Mouse (Mus musculus) right cerebral cortex, postnatal 36 days (tissue): ENCODE measurements around the gene Gpr183.

Experiments
- DNase-seq, 2 experiments: peaks; one replicate each; pipeline ENCODE4 v3.0.0; 2022; ENCODE audit warnings: low spot score in 2 of 2, mixed read lengths in 1 of 2

Gpr183 gene

DNA sequence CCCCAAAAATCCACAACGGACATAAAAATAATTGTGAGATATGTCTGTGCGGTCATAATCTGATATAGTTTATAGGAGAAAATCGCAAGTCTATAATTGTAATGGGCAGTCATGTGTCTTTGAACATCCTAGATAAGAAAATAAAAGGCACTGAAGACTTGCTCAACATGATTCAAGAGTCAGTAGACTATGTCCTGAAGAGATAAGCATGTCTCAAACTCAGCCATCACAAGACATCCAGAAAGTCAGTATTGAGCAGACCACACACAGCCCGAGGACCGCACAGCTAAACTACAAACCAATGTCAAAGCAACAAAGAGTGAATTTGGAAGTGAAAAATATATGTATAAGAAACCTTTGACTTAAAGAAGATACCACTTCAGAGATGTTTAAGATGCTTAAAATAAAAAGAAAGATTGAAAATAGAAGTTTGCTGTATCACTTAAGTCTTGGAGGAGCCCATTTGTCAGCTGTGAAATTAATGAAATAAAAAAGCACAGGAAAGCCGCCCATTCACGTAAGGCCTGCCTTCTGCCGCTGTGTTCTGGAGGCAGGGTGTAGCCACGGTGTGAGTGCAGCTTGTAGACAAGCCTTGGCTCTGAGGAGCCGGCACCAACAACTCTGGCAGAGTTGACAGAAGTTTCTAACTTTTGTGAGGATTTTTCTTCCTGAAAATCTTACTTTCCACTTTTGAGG, 7.7 kb downstream of the Gpr183 start:
- no peak for DNase-seq

DNA sequence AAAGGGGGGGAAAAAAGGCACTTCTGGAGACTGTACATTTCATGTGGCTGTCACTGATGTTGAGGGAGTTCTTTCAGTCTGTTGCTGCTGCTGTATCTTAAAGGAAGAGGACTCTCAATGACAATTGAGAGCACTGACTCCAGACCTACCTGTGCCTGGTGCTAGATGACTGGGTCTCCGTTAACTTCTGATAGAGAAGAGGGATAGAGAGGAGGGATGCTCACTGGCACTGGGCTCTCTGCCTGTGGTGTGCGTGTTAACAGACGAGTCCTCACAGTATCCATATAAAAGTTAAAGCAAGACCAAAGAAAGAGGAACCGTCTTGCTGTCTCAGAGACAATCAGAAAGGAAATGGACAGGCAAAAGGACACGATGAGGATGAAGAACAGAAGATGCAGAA, 8.7 kb downstream of the Gpr183 start:
- no peak for DNase-seq

DNA sequence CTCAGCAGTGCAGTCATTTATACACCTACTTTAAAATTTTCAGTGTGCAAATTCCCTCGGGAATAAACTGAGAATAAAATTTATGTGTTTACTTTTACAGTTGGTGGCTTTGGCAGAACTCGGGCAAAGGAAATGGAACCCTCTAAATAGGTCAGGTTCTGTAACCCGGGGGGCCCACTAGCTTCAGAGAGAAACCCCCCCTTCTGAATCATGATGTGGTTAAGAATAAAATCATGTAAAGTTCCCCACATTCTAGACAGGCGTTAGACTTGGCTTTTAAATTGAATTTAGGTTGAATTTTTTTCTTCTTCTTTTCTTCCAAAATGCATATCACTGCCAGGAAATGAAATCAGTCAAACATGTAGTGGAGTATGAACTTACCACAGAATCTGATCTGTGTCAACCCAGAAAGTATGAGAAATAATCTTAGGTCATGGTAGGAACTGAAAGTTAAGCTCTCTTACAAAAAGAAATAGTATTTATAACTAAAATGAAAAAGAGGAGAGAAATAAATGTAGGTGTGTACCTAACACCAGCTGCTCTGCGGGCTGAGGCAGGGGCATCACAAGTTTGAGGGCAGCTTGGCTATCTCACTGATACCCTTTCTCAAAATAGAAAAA, 9.7 kb downstream of the Gpr183 start:
- DNase-seq, result no peak

DNA sequence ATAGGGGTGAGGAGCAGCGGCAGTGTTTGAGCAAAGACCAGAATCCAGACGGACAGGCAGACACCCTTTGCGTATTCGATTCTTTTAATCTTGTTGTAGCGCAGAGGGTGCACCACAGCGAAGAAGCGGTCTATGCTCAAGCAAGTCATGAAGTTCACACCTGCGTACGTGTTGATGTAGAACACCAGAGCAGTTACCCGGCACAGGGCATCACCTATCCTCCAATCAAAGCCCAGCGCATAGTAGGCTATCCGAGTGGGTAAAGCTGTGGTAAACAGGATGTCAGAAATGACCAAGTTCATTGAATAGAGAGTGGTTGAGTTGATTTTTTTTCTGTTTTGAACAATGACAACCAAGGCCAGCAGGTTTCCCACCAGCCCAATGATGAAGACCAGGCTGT, 10.4 kb downstream of the Gpr183 start:
- no peak for DNase-seq

DNA sequence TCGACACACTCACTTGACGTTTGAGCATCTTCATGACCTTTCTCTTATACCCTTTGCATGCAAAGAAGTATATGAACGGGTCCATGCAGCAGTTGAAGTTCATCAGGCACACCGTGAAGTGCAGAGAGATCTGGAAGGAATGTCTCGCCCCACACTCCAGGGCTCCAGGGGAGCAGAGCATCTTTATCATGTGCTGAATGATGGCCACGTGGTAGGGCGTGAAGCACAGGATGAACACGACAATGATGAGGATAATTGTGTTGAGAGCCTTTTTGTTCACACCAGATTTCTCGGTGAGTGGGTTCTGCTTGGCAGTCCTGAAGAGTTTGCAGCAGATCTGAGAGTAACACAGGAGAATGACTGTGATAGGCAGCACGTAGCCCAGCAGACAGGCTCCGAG, 10.9 kb downstream of the Gpr183 start:
- DNase-seq, result no peak

DNA sequence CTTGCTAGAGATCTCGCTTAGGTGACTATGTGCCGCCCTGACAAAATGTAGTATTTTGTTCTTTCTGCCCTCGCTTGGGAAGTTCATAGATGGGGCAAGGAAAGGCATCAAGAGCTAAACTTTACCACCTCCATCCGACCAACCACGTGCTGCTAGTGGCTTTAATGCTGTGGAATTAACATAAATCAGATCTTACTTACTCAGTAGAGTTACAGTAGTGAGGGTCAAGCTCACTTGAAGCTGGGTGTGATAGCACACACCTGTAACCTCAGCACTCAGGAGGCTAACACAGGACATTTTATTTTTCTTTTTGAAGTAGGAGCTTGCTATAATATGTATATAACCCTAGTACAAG, 13.0 kb downstream of the Gpr183 start:
- DNase-seq, result no peak

DNA sequence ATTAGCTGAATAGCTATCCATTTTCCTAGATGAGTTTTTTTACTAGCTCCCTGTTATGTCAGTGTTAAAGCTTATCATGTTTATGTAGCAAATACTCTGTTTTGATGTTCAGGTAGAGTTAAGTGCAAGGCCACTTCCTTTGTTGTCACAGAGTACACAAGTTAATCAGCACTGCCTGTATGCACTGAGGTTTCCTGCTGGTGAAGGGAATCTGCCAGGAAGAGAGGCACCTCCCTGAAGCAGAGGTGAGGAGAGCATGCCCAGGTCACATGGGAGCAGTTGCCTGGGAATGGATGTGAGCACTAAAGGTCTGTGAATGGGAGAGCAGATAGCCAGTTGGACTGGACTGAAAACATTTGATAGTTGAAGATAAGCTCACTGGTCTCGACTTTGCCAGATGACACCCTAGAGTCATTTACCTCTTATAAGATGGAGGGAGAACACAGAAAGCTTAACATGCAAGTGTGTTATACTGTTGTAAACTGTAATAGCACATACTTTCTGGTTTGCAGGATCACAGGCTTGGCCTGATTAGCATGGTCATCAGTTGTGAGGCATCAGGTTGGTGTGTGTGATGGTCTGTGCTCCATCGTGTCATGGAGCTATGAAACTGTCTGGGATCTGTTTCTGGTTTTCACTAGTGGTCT, 13.5 kb downstream of the Gpr183 start:
- DNase-seq, result no peak

DNA sequence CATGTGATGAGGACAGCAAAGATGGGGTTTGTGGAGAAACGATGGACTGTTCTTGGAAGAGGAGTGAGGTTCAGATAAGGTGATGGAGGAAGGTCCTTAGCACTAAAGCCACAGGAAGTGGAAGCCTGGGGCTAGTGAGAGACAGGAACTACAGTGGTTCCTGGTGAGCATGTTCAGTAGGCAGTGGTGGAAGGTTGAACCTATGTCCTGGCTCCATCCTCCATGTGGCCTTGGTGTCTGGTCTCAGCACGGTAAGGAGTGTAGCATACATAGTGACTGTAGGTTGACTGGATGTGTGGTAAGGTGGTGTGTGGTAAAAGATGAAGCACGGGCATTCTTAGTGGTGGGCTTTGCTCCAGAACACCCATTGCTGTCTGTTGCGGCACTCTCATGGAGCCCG, 15.1 kb downstream of the Gpr183 start:
- no peak for DNase-seq

DNA sequence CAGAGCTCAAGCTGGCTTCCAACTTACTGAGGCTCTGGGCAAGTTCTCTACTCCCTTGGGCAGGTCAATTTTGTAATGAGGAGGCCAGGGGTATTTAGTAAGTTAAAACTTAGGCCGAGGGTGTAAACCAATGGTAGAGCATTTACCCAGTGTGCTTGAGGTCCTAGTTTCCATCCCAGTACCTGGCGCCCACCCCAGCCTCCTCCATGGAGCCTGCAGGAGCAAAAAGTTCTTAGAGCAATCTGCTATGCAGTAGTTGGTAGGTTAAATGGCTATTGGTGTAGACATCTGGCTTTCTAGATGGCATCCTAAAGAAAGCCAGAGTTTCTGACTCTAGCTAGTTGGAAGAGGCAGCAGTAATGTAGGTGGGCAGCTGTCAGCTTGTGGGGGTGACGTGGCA, 15.6 kb downstream of the Gpr183 start:
- no peak for DNase-seq

DNA sequence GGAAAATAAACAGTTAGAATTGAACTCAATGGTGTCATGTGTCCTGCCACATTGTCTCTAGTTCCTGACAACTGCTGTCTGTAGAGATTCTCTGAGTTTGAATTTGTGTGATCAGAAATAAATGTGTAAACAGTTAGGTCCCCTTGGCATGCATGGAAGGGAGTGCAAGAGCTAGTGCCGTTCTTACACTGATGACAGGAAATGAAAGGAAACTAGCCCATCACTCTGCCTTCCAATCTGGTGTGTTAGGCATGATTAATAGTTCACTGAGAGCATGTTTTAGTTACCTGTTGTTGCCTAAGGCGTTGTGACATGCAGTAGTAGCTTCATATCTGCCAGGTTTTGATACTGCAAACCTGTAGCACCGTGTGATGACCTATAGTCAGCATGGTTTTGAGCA, 17.0 kb downstream of the Gpr183 start:
- no peak for DNase-seq

DNA sequence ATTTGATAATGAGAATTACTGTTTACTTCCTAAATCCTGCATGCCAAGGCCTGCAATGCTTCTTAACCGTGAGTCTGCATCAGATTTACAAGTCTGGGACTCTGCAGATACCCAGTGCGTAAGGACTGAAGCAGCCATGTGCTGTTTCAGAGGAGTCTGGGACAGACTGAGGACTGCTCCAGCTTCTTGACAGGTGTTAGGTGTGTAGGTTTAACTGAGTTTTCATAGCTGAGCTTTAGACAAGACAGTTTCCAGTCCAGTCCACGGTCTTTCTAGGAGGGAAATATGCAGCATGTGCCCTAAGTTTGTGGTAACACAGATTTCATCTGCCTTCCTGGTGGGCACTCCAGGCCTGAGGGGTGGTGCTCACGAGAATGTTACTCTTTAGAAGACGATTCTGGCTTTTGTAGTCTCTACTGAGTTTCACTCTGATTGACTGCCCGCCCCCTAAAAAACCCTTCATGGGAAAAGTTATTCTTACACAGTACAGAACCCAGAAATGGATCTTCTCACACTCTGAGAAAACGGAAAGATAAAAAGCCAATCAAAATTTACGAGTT, 17.7 kb downstream of the Gpr183 start:
- no peak for DNase-seq

DNA sequence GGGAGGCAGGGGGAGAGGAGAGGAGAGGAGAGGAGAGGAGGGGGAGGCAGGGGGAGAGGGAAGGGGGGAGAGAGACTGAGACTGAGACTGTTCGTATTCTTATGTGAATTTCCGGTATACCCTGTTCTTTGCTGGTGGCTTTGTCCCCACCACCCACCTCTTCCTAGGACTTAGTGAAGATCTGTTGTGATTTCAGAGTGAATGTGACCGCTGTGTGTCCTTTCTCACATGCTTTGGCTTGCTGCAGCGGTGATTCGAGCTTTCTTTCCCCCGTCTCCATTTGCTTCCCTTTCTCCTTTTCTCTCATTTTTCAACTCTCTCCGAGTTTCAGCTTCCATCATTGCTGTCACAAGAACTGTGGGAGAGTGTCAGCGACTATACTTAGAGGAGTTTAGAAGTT, 18.3 kb downstream of the Gpr183 start:
- no peak for DNase-seq

DNA sequence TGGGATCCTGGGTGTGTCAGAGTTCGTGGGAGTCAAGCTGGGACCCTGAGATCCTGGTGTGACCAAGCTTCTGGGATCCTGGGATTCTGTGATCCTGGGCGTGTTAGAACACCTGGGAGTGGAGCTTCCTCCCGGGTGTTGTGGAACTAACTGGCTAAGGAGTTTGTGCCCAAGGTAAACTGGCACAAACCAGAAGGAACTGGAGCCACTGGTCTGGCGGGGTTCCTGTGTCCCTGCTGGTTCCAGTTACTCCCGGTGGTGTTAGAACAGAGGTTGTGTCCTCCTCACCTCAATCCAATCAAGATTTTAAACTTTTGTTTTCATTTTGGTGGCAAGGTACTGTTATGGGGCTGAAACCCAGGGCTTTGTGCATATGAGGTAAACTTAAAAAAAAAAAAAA, 18.9 kb downstream of the Gpr183 start:
- no peak for DNase-seq

DNA sequence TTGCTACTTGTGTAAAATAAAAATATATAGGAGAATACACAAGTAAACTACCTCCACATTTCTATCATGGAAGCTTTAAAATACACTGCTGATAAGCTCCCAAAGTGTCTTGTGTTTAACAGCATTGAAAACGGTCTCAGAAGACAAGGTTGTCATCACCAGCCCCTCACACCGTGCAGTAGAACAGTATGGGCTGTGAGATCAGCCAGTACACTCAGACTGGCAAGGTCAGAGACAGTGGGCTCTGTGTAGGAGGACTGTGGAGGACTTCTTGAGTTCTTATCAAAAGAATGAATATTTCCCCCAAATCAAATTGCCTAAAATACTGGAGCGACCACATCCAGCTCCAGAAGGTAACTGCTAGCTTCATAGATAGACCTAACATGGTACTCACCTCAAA, 25.4 kb downstream of the Gpr183 start:
- DNase-seq, result no peak

DNA sequence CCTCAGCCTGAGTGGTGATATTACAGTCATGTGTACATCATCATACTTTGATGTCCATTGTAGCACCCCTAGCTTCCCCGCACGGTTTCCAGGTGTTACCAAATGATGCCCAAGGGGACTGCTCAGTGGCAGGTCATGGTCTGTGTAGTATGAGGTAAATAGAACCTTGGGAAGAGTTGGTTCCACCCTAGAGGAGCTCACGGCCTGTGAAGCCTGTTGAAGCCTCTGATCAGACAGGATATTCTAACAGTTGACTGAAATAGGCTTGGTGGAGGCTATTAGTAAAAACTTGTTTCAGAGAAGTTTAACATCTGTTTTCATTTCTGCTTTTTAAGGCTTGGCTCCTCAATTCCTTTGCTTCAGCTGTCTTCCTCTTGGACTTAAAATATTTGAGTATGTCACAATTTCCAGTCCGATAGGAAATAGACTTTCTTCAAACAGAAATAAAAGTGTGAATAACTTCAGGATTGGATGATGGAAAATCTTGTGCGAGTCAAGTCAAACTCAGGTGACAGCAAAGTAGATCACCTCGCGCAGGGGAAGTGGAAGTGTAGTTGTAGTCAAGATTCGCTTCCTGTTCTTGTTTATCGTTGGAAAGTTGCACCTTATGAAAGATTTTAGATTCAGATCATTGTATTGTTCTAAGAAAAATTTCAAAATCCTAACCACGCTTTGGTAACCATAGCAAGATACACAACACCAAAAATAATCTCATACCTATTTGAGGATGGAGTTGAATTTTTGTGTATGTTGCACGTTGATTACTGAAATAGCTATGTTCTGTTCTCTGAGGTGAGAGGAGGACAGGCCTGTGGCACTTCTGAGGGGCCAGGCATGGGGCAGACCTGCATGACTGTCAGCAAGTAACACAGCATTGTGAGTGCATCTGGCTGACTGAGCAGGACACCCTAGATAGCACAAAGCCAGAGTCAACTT, 26.5 kb downstream of the Gpr183 start:
- DNase-seq, result no peak

DNA sequence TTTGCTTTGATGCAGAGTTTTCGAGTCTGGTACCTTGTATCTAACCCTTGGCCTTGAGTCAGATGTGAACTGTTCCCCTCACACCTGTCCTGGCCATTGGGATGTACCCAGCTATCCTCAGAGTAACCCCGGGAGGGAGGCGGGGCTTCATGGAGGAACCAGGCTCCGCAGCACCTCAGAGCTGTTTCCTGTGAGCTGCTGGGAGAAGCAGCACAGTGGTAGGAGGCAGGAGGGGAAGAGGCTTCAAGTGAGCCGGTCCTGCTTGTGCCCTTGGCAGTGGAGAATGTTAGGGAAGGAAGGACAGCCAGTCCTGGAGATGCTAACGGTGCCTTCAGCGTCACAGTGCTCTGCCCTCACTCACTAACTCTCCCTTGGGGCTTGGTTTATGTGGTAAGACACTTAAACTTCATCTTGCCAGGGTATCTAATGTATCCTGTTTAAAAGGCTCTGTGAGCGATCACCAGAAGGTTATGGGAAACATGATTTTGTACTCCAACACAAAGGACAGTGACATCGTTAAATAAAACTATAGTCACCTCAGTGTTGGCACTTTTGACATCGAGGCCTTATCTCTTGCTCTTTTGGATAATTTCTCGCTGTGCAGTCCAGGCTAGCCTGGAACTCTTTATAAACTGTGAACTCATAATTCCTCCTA, 27.3 kb downstream of the Gpr183 start:
- no peak for DNase-seq

DNA sequence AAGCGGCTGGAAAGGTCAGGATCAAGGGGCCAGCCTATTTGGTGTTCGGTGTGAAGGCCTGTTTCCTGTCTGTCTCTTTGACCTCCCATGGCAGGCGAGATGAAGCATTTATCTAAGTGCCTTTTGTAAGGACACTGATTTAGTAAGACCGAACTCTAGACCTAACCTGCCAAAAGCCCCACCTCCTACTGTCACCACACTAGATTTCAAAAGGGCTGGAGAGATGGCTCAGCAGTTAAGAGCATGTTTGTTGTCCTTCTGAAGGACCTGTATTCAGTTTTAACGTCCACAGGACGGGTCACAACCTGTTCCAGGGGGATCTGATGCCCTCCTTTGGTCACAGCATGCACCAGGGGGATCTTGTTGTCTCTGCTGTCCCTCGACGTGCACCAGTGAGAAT, 28.1 kb downstream of the Gpr183 start:
- DNase-seq, result no peak

DNA sequence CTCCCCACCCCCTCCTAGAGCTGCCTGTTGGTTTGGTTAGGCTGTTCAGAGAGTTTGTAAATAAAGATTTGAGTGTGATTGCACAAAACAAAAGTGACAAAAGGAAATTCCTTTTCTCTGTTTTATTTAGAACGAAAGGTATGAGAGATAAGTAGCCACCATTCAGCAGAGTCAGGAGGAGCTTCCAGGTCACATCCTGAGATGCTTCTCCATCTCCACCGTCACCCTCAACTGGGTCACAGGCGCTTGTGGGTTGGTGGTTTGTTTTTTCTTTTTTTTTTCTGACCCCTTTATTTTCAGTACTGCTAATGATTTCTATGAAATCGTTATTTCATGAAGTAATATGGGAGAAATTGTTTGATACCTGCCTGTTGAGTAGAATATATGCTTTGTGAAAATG, 28.6 kb downstream of the Gpr183 start:
- no peak for DNase-seq

DNA sequence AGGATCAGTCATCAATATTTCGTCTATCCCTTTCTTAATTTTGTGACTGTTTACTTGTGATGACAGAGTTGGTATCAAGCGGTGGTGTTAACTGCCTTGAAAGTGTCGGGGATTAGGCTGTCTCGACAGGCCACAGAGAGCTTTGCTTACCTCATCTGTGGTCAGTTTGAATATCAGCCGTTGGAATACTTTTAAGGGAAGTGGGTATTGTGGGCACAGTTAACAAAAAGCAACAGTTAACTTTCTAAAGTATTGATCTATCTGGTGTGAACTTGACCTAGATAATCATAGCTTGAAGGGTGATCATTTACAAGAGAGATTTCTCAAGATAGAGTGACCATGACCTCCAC, 30.4 kb downstream of the Gpr183 start:
- no peak for DNase-seq

DNA sequence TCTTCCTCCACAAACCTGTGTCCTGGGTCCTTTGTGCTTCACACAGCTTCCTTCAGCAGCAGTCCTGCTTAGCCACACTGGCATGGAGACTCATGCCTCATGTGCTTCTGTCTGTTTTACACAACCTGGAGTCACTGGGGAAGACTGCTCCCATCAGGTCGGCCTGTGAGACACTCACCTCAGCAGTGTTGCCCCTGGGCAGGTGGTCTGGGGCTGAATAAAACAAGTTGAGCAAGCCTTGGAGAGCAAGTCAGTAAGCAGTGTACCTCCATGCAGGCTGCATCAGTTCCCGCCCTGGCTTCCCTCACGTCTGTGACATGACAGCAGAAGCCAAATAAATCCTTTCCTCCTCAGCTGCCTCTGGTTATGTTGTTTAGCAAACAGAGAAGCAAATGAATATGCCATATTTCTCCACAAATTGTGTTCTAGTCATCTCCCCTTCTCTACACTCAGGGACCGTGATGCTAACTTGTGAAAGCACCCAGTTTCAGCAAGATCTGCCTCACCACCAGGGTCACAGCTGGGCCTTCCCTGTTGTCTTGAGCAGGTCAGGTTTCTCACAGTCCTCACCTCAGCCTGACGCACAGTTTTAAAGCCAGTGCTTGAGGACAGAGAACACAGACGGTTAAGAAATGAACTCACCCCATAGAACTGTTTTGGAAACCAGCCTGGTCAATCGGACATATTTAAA, 30.9 kb downstream of the Gpr183 start:
- DNase-seq, result no peak

DNA sequence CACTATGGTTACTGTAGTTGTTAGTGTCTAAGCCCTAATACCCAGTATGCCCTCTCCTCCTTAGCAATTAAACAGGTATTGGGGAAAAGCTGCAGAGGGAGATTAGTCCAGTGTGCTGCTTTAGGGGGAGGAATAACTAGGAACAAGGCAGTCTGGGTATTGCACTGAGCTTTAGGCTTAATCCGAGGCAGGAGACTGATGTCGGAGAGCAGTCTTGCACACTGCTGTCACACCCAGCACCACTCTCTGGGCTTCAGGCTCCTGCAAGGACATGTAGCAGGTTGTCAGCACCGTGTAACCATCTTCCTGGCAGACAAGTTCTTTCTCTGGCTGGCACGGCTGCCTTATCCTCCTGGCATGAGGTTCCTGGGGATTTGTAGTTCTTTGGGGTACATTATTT, 32.8 kb downstream of the Gpr183 start:
- no peak for DNase-seq
